Mouse (Mus musculus): Measurements from ENCODE around the gene Smim22.

The Smim22 gene

GRCm38 (mm10) chr16:5007067-5007466, at the start of gene Smim22:
TSS of gene Smim22 (plus strand) at chr16:5007288.
- no peak for DNase-seq (ENCODE audit: low spot score)

DNA sequence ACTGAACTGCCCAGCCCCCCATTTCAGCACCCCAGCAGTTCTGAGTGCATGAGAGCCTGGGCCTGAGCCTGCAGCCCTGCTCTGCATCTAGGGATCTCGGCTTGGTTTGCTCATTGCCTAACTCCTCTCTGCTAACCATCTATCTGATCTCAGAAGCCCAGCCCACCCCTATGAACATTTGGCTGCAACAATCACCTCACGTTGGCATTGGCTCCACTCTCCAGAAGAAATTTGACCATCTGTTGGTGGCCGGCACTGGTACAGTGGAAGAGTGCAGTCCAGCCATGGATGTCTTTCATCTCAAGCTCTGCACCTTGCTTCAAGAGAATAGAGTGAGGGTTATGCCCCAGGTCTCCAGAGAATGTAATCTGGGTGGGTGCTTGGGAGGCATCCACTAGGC, 49.6 kb upstream of the Smim22 start:
- DNase-seq (ENCODE audit: low spot score): no peak

- DNase-seq (ENCODE audit: low spot score): no peak
Measured at GRCm38 (mm10) chr16:4960260-4960659, 46.8 kb upstream of the Smim22 start.

DNA sequence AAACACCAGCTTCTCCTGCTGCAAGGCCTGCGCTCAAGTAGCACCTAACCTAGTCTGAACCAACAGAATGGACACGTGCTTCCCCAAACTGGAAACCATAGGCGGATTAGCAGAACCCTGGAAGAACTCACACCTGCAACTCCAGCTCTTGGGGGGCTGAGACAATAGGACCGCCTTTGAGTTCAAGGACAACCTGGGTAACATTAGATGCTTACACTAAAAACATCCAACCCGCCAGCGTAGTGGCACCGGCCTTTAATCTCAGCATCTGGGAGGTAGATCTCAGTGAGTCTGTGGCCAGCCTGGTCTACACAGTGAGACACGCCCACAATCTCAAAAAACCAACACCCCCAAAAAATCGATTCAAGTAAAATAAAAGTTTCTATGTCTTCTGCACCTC, 43.7 kb upstream of the Smim22 start:
- DNase-seq (ENCODE audit: low spot score): no peak

DNA sequence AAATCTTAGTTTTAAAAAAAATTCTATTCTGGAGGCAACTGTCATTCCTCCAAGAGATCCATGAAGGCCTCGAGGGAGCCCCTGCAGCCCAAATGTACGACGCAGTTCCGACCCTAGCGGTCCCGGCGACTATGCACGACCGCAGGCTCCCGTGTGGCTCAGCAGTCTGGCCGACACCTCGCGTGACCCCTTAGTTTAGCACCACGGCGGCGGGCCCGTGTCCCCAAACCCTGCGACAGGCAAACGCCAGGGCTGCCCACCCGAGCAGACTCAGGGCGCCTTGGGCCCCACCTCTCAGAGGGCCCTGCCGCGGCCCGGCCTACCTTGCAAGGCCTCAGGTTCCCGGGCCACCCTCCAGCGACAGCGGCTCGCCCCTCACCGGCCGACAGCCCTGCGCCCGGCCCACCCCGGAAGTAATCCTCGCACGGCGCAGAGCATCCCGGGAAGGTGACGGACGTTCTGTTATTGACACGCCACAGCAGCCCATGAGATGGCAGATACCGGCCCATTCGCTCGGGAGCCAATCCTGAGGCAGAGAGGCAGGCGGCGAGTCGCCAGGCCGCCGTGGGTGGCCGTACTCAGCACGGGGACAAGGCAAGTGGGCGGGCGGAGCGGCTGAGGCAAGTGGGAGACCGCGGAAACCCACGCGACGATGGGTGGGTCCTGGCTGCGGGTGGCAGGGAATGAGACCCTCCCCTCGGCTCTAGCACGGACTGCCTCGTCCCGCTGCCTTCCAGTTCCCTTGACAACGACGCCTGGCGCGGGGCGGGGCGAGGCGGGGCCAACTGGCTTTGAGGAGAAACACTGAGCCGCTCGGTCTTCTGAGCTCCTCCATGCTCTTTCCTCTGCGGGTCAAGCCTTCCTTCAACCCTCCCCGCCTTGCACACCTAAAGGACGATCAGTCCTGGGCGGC, 43.0 kb upstream of the Smim22 start, which contains the start of gene Anks3:
Anks3 (minus strand) TSS at position 409 of the 913 bp plus-strand sequence.
- peak; percentile 95 for DNase-seq (ENCODE audit: low spot score)

GRCm38 (mm10) chr16:4964731-4965391, 42.2 kb upstream of the Smim22 start:
- no peak for DNase-seq (ENCODE audit: low spot score)

- DNase-seq (ENCODE audit: low spot score): no peak
Measured at GRCm38 (mm10) chr16:4965392-4966129, 41.5 kb upstream of the Smim22 start.

DNA sequence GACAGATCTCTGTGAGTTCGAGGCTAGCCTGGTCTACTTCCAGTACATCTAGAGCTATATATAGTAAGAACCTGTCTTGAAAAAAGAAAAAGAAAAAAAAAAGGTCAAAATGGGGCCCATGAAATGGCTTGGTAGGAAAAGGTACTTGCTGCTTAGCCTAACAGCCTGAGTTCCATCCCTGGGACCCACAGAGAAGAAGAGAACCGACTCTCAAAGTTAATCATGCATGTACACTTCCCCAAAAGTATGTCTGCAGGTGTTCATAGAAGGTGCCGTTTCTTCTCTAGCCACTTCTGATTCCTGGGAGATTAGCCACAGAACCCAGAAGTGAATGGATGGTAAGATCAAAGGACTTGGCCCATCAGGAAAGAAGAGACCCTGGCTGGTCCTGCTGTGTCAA, 38.7 kb upstream of the Smim22 start:
- DNase-seq (ENCODE audit: low spot score): no peak

DNA sequence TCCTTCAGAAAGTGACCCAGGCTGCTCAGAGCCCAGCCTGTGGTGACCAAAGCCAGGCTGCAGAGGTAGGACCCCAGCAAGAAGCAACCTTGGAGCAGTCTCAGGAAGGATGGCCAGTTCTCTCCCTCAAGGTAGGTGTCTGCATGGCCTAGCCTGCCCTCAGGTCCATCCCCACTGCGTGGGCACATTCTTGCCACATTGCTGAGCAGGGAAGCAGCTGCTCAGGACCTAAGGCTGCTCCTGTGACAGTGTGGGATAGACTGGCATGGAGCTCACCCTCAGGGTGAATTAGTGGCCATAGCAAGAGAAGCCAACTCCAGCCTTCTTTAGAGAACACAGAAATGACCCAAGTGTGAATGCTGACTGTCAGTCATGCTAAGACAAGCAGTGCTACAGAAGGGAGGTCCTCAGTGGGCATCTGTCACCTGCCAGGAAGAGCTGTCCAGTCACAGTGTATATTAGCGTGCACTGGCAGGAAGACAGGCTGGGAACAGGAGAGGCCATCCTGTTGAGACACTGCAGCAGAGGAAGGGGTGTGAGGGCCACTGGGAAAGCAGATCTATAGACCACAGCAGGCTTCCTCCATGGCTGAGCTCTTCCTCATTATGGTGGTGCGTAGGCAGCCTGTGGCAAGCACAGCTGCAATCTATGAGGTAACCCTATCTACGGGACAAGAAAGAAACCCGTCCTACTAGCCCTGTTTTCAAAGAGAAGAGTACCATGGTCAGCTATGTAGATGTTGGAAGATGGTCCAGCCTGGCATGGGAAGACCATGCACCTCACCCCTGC, 37.8 kb upstream of the Smim22 start:
- no peak for DNase-seq (ENCODE audit: low spot score)

DNA sequence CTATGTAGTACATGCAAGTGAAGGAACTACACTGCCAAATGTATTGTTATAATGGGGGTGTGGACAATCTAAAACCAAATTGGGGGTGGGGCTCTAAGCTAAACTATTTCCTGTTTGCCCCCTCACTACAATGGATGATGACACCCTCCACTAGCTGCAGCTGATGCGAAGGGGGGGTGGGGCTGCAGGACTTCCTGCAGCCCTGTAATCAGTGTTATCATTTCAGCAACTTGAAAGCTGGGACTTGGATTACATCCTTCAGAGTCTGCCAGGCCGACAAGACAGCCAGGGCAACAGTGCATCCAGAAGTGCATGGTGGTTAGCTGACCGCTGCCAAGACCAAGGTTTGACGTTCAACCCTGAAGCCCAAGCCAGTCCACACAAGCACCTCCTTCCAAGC, 35.5 kb upstream of the Smim22 start:
- no peak for DNase-seq (ENCODE audit: low spot score)

- DNase-seq (ENCODE audit: low spot score): no peak
Measured at GRCm38 (mm10) chr16:4974521-4974920, 32.6 kb upstream of the Smim22 start.

DNA sequence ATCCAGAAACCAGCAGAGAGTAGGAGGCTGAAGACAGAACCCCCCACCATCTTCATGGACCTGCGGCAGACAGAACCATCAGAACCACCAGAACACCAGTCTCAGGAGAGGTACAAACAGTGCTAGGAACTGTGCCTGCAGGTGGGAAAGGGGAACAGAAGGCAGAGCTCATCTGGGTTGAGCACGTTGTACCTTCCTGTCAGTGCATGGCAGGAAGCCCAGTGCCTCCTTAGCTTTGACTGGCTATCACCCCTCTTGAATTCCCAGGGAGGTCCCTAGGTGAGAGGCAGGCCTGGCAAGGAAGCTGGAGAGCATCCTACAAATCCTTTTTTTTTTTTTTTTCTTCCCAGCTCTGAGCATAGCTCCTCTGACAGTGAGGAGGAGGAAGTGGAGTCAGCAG, 30.9 kb upstream of the Smim22 start:
- no peak for DNase-seq (ENCODE audit: low spot score)

GRCm38 (mm10) chr16:4978275-4979051, 28.6 kb upstream of the Smim22 start:
- no peak for DNase-seq (ENCODE audit: low spot score)

GRCm38 (mm10) chr16:4979755-4980380, 27.2 kb upstream of the Smim22 start:
- peak; percentile 65 for DNase-seq (ENCODE audit: low spot score)

DNA sequence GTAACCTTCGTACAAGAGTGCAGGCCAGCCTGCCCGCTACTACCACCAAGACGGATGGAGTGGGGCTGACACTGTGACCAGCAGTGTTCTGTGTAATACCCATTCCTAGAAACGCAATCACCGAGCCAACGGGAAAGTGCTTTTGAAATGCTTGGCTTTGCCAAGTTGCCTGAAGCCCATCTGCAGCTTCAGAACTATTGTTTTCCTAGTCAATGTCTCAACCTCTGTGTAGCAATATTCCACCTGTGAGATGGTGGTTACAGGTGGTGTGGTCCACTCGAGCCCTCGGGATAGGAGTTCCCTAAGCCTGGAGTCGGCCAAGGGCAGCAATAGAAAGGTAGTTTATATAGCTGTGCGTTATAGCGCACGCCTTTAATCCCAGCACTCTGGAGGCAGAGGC, 22.4 kb upstream of the Smim22 start:
- DNase-seq (ENCODE audit: low spot score): no peak

GRCm38 (mm10) chr16:4993276-4993675, 13.8 kb upstream of the Smim22 start:
- no peak for DNase-seq (ENCODE audit: low spot score)

- no peak for DNase-seq (ENCODE audit: low spot score)
Measured at GRCm38 (mm10) chr16:4997553-4997952, 9.5 kb upstream of the Smim22 start, which contains the start of gene Sept12. TSS of gene Sept12 (minus strand) at chr16:4997852.

GRCm38 (mm10) chr16:4998984-4999383, 8.1 kb upstream of the Smim22 start:
- no peak for DNase-seq (ENCODE audit: low spot score)

DNA sequence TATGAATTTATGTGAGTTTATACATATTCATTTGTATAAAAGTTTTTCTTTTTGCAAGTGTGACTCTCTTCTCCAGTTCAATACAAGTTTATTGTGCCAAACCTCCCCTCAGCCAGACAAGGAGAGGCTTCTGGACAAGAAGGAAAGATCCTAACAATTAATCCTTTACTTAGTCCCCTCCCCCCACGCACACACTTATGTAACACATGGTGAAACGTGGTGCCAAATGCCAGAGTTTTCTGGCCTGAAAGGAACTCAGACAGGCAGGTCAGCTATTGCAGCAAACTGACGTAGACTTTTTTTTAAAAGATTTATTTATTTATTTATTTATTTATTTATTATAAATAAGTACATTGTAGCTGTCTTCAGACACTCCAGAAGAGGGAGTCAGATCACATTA, 6.5 kb upstream of the Smim22 start:
- no peak for DNase-seq (ENCODE audit: low spot score)

DNA sequence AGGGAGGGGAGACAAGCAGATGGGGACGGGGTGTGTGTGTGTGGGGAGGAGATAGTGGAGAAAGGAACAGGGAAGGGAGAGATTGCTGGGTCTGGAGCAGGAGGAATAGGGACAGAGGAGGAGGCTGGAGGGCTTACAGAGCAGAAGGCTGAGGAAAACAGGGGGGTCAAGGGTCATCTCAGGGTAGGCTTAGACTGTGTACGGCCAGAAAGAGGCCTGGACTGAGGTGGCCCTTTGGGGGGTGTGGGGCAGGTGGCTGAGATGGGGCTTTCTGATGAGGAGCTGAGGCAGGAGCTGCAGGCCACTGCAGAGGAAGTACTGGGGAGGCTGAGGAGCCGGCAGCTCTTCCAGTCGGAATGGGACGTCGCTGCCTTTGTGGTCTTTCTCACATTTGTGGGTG, 404 bp downstream of the Smim22 start:
- no peak for DNase-seq (ENCODE audit: low spot score)
